Mouse (Mus musculus): ENCODE results near the gene Bcl7a. TPM values are rescaled to one million over a fixed set of nuclear protein-coding genes. Genes with fewer than 3 reads are reported as not detected.

Bcl7a gene
- total and polyA plus RNA-seq, 3 experiments = 14.8 to 49.4 (median 41.0) TPM

DNA sequence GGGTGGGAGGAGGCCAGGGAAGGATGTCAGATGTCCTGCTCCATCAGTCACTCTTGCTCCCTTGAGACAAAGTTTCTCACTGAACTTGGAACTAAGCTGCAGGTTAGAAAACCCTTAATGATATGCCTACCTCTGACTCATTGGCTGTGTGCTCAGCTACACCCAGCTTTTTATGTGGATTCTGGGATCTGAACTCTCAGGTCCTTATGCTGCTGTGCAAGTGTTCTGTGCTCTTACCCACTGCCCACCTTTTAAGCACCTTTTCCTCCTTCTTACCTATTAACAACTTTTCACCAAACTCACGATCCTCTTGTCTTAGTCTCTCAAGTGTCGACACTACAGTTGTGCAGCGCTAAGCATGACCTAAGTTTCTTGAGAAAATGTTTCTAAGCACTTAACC is 60.8 kb downstream of the Bcl7a start:
- Histone ChIP-seq H3K4me3 (ENCODE audit: low read depth, low read length) (no peak overlapping the region), H3K27me3 (ENCODE audit: insufficient read depth, low read length) (no peaks in the 10 kb centered on the region), H3K9me3 (replicated peaks) (no peaks in the 10 kb centered on the region), H3K36me3 (replicated peaks) (peaks cover 57% of the 10 kb centered on the region), H3K4me1 (ENCODE audit: insufficient read depth, low read depth, low read length) (no peaks in the 10 kb centered on the region; the same call in 1 of the 2 replicates)
- no peak for DNase-seq (ENCODE audit: low spot score)
- ATAC-seq (ENCODE audit: extremely low read depth, insufficient number of reproducible peaks, low FRiP score, poor library complexity, severe bottlenecking) = no peak
- no peak for TF ChIP-seq POLR2AphosphoS5 (IDR thresholded peaks at IDR 0.05; ENCODE audit: insufficient replicate concordance, low read depth, low read length)
- no peak for TF ChIP-seq CTCF (IDR thresholded peaks at IDR 0.05; ENCODE audit: low read depth, low read length)
- TF ChIP-seq GATA2 (IDR thresholded peaks at IDR 0.05; ENCODE audit: borderline replicate concordance, low read depth, low read length) = no peak
- TF ChIP-seq TAL1 (conservative IDR thresholded peaks at IDR 0.05; ENCODE audit: low read depth, low read length) = no peak
- TF ChIP-seq GATA1 (IDR thresholded peaks at IDR 0.05; ENCODE audit: borderline replicate concordance, low read length) = no peak

DNA sequence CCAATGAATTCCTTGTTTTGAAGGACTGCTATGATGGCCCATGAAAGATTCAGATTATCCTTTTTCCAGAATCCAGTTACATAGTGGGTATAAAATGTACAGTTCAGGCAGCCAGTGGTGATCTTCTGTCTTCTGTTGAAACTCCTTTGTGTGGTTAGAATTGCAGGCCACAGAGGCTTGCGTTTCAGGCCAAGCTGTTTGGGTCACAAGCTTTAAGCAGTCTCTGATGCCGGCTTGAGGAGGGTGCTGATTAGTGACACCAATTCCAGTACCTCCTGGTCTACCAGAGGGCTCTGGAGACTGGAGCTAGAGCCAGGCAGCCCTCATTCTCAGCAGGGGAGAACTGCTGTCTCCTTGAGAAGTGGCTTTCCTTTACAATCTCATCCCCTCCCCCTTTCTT is 63.3 kb downstream of the Bcl7a start:
- Histone ChIP-seq H3K36me3 (replicated peaks) (peaks cover 63% of the 10 kb centered on the region), H3K27me3 (ENCODE audit: insufficient read depth, low read length) (no peaks in the 10 kb centered on the region), H3K4me3 (ENCODE audit: low read depth, low read length) (no peak overlapping the region), H3K4me1 (ENCODE audit: insufficient read depth, low read depth, low read length) (no peaks in the 10 kb centered on the region; the same call in 1 of the 2 replicates), H3K9me3 (replicated peaks) (no peaks in the 10 kb centered on the region)
- ATAC-seq (ENCODE audit: extremely low read depth, insufficient number of reproducible peaks, low FRiP score, poor library complexity, severe bottlenecking) = no peak
- DNase-seq (ENCODE audit: low spot score) = no peak
- TF ChIP-seq GATA1 (IDR thresholded peaks at IDR 0.05; ENCODE audit: borderline replicate concordance, low read length) = no peak

DNA sequence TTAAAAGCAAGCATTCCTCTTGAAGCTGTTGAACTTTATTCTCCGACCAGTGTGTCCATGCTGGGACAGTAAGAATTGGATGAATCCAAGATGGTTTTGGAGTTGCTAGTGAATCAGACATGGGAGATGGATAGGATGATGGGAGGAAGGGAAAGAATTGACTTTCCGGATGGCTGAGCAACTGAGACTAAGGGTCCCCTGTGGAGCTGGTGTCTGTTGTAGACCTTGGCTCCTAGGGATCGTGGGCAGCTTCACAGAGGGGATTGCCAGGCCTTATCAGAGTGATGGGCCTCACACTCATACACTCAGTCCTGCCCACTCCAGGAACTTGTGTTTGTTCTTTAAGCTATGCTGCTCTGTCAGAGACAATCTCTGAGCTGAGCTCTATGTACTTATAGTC is 64.5 kb downstream of the Bcl7a start:
- Histone ChIP-seq H3K27me3 (ENCODE audit: insufficient read depth, low read length) (no peaks in the 10 kb centered on the region), H3K36me3 (replicated peaks) (peaks cover 57% of the 10 kb centered on the region), H3K4me3 (ENCODE audit: low read depth, low read length) (no peak overlapping the region), H3K4me1 (ENCODE audit: insufficient read depth, low read depth, low read length) (no peaks in the 10 kb centered on the region; the same call in 1 of the 2 replicates), H3K9me3 (replicated peaks) (no peaks in the 10 kb centered on the region)
- TF ChIP-seq POLR2AphosphoS5 (IDR thresholded peaks at IDR 0.05; ENCODE audit: insufficient replicate concordance, low read depth, low read length) (no peak), CTCF (IDR thresholded peaks at IDR 0.05; ENCODE audit: low read depth, low read length) (no peak), TAL1 (conservative IDR thresholded peaks at IDR 0.05; ENCODE audit: low read depth, low read length) (no peak), GATA2 (IDR thresholded peaks at IDR 0.05; ENCODE audit: borderline replicate concordance, low read depth, low read length) (no peak), GATA1 (IDR thresholded peaks at IDR 0.05; ENCODE audit: borderline replicate concordance, low read length) (no peak)
- ATAC-seq (ENCODE audit: extremely low read depth, insufficient number of reproducible peaks, low FRiP score, poor library complexity, severe bottlenecking) (no peak), DNase-seq (ENCODE audit: low spot score) (no peak)

DNA sequence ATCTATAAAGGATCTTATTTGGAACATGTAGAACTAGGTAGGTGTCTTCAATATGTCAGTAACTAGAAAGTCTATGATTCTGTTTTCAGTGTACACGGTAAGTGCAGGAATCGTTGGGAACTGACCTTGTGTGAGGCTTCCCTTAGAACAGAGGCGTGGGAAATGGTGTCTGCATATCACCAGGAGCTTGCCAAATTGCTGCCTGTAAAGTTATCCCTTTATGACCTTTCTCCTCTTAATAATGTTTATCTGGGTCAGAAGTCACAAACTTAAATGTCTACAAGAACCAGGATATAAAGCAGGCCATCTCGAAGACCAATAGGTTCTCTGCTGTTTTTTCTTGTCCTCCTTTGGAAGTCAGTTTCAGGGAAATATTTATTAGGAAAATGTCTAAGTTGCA is 68.6 kb downstream of the Bcl7a start:
- ATAC-seq (ENCODE audit: extremely low read depth, insufficient number of reproducible peaks, low FRiP score, poor library complexity, severe bottlenecking) = no peak
- Histone ChIP-seq H3K27me3 (ENCODE audit: insufficient read depth, low read length) (no peaks in the 10 kb centered on the region), H3K36me3 (replicated peaks) (peaks cover 52% of the 10 kb centered on the region), H3K4me3 (ENCODE audit: low read depth, low read length) (no peak overlapping the region), H3K4me1 (ENCODE audit: insufficient read depth, low read depth, low read length) (peaks cover 7% of the 10 kb centered on the region), H3K9me3 (replicated peaks) (no peaks in the 10 kb centered on the region)
- no peak for DNase-seq (ENCODE audit: low spot score)
- no peak for TF ChIP-seq TAL1 (conservative IDR thresholded peaks at IDR 0.05; ENCODE audit: low read depth, low read length)
- TF ChIP-seq CTCF (IDR thresholded peaks at IDR 0.05; ENCODE audit: low read depth, low read length) = no peak
- TF ChIP-seq POLR2AphosphoS5 (IDR thresholded peaks at IDR 0.05; ENCODE audit: insufficient replicate concordance, low read depth, low read length) = no peak
- no peak for TF ChIP-seq GATA2 (IDR thresholded peaks at IDR 0.05; ENCODE audit: borderline replicate concordance, low read depth, low read length)
- no peak for TF ChIP-seq GATA1 (IDR thresholded peaks at IDR 0.05; ENCODE audit: borderline replicate concordance, low read length)

DNA sequence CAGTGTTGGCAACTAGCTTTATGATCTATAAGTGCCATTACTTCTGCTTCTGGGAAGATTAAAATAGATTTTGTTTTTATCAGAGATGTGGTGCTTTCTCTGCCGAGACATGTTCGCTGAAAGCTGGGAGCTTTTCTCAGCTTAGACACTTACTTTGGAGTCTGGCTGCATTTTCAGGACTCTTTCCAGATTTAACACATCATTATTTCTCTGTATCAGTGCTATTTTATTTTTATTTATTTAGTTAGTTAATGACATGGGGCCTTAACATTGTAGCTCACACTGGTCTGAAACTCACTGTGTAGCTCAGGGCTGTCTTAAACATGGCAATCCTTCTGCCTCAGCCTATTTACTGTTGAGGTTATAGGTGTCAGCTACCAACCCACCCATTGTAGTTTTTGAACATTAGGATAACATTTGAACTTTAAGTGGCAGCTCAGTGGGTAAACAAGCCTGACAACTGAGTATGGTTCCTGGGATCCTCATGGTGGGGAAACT is 70.3 kb downstream of the Bcl7a start:
- Histone ChIP-seq H3K36me3 (replicated peaks) (peaks cover 45% of the 10 kb centered on the region), H3K4me1 (ENCODE audit: insufficient read depth, low read depth, low read length) (peaks cover 7% of the 10 kb centered on the region), H3K4me3 (ENCODE audit: low read depth, low read length) (no peak overlapping the region), H3K9me3 (replicated peaks) (no peaks in the 10 kb centered on the region), H3K27me3 (ENCODE audit: insufficient read depth, low read length) (no peaks in the 10 kb centered on the region)
- no peak for DNase-seq (ENCODE audit: low spot score)
- ATAC-seq (ENCODE audit: extremely low read depth, insufficient number of reproducible peaks, low FRiP score, poor library complexity, severe bottlenecking) = no peak
- TF ChIP-seq POLR2AphosphoS5 (IDR thresholded peaks at IDR 0.05; ENCODE audit: insufficient replicate concordance, low read depth, low read length) (no peak), GATA1 (IDR thresholded peaks at IDR 0.05; ENCODE audit: borderline replicate concordance, low read length) (no peak), GATA2 (IDR thresholded peaks at IDR 0.05; ENCODE audit: borderline replicate concordance, low read depth, low read length) (no peak), CTCF (IDR thresholded peaks at IDR 0.05; ENCODE audit: low read depth, low read length) (no peak), TAL1 (conservative IDR thresholded peaks at IDR 0.05; ENCODE audit: low read depth, low read length) (no peak)

DNA sequence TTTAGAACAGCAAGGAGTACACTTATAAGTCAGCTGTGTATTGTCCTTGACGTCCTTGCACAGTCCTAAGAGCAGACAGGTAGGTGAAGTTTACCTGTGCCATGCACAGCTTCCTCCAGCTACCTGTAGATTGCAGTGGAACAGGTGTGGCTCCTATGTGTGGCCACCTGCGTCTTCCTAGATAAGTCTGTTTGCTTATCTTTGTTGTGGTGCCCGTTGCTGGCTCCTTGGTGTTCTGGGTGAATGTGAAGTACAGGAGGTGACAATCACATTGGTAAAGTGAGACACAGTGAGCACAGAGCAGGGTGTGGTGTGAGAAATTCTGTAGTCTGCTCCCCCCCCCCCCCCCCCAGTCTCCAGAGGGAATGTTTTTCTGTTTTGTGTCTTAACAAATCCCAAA is 72.5 kb downstream of the Bcl7a start:
- no peak for ATAC-seq (ENCODE audit: extremely low read depth, insufficient number of reproducible peaks, low FRiP score, poor library complexity, severe bottlenecking)
- no peak for TF ChIP-seq POLR2AphosphoS5 (IDR thresholded peaks at IDR 0.05; ENCODE audit: insufficient replicate concordance, low read depth, low read length)
- Histone ChIP-seq H3K9me3 (replicated peaks) (no peaks in the 10 kb centered on the region), H3K27me3 (ENCODE audit: insufficient read depth, low read length) (no peaks in the 10 kb centered on the region), H3K36me3 (replicated peaks) (peaks cover 38% of the 10 kb centered on the region), H3K4me3 (ENCODE audit: low read depth, low read length) (no peak overlapping the region), H3K4me1 (ENCODE audit: insufficient read depth, low read depth, low read length) (peaks cover 7% of the 10 kb centered on the region)
- no peak for DNase-seq (ENCODE audit: low spot score)
